11 mouse cellular contexts compared by ENCODE assay signal in genomic region chr9:92560840-92561547, GRCm38 (mm10). TPM values are rescaled to one million over a fixed set of nuclear protein-coding genes. Genes with fewer than 3 reads are reported as not detected.
DNase-seq lines count a peak whose midpoint lies in the region; ATAC-seq and TF ChIP-seq lines count a peak whose summit lies in the region.
"Had no signal": no experiment of that assay in that cellular context is flagged by ENCODE, and none has a peak within 500 bp of the region (broad histone marks: within the 10 kb centered on the region; RNA-seq: fewer than 3 reads in every experiment).

No protein-coding gene starts in this region.

- no peaks in the 10 kb centered on the region for H3K27me3 ChIP-seq in embryonic facial prominence, embryonic 11.5 days (ENCODE audit: control insufficient read depth, insufficient read depth, low read length)
- no peaks in the 10 kb centered on the region for H3K27me3 ChIP-seq in embryonic facial prominence, embryonic 10.5 days (replicated peaks; ENCODE audit: low read depth, poor library complexity, severe bottlenecking)
- H3K27me3 ChIP-seq in lung, embryonic 16.5 days (ENCODE audit: control insufficient read depth, insufficient read depth, low read depth, low read length) = no peaks in the 10 kb centered on the region
- no peaks in the 10 kb centered on the region for H3K27me3 ChIP-seq in neural tube, embryonic 12.5 days (replicated peaks)

- H3K4me2 ChIP-seq in embryonic facial prominence, embryonic 11.5 days (ENCODE audit: low read depth, low read length) = no peak overlapping the region
- H3K4me2 ChIP-seq in lung, embryonic 16.5 days (ENCODE audit: low read depth, low read length) = no peak overlapping the region
- no peak overlapping the region for H3K4me2 ChIP-seq in neural tube, embryonic 12.5 days (replicated peaks)
- H3K4me2 ChIP-seq: liver, embryonic 11.5 days had no signal

- no peak overlapping the region for H3K9ac ChIP-seq in embryonic facial prominence, embryonic 11.5 days (replicated peaks; ENCODE audit: low read length)
- H3K9ac ChIP-seq in lung, embryonic 16.5 days (ENCODE audit: low read length) = no peak overlapping the region
- H3K9ac ChIP-seq in neural tube, embryonic 12.5 days = no peak overlapping the region

- ATAC-seq in embryonic facial prominence, embryonic 11.5 days (replicated peaks; ENCODE audit: insufficient number of reproducible peaks, low FRiP score, low TSS enrichment, low read depth) = peak; percentile 48; the same call in 1 of the 2 replicates
- ATAC-seq in lung, embryonic 16.5 days (ENCODE audit: low read depth) = peak; percentile 77
- peak; percentile 44; the same call in 1 of the 2 replicates for ATAC-seq in neural tube, embryonic 12.5 days (ENCODE audit: low FRiP score, low read depth)

- TF ChIP-seq CTCF in lung, adult 2 months (IDR thresholded peaks at IDR 0.05; ENCODE audit: insufficient read depth, low read length) = no peak

- H3K4me1 ChIP-seq in embryonic facial prominence, embryonic 11.5 days (ENCODE audit: control insufficient read depth, insufficient read depth, low read length) = no peaks in the 10 kb centered on the region
- peaks cover 21% of the 10 kb centered on the region for H3K4me1 ChIP-seq in embryonic facial prominence, embryonic 10.5 days
- H3K4me1 ChIP-seq in lung, embryonic 16.5 days (replicated peaks; ENCODE audit: control insufficient read depth, insufficient read depth, low read length) = peaks cover 4% of the 10 kb centered on the region; the same call in 1 of the 2 replicates
- H3K4me1 ChIP-seq in lung, adult 2 months (ENCODE audit: control insufficient read depth, insufficient read depth, low read length) = no peaks in the 10 kb centered on the region; the same call in 1 of the 2 replicates
- H3K4me1 ChIP-seq in neural tube, embryonic 12.5 days = peaks cover 6% of the 10 kb centered on the region; the same call in 1 of the 2 replicates

- no peak for TF ChIP-seq POLR2A in lung, adult 2 months (IDR thresholded peaks at IDR 0.05; ENCODE audit: borderline replicate concordance, extremely low read depth, low read depth, low read length)

- no peak overlapping the region for H3K27ac ChIP-seq in embryonic facial prominence, embryonic 11.5 days (replicated peaks; ENCODE audit: low read depth, low read length)
- no peak overlapping the region for H3K27ac ChIP-seq in embryonic facial prominence, embryonic 10.5 days (replicated peaks)
- H3K27ac ChIP-seq in lung, embryonic 16.5 days (ENCODE audit: low read length) = no peak overlapping the region
- no peak overlapping the region for H3K27ac ChIP-seq in neural tube, embryonic 12.5 days

- WGBS in embryonic facial prominence, embryonic 11.5 days = 63% methylated on average over 6 of the region's 6 CpGs
- 68% methylated on average over 6 of the region's 6 CpGs for WGBS in embryonic facial prominence, embryonic 10.5 days
- WGBS in lung, embryonic 16.5 days = 46% methylated on average over 6 of the region's 6 CpGs
- 57% methylated on average over 6 of the region's 6 CpGs for WGBS in lung, adult 2 months
- 53% methylated on average over 6 of the region's 6 CpGs for WGBS in neural tube, embryonic 12.5 days

- intact Hi-C loops in gastrocnemius, postnatal 14 days (cut with DNase I; ENCODE audit: low total_unique reads) = no loop called here

- no peaks in the 10 kb centered on the region for H3K36me3 ChIP-seq in embryonic facial prominence, embryonic 11.5 days (replicated peaks; ENCODE audit: control insufficient read depth, insufficient read depth, low read depth, low read length)
- H3K36me3 ChIP-seq in embryonic facial prominence, embryonic 10.5 days (replicated peaks) = peaks cover 9% of the 10 kb centered on the region; the same call in 1 of the 2 replicates
- H3K36me3 ChIP-seq in lung, embryonic 16.5 days (ENCODE audit: control insufficient read depth, insufficient read depth, low read length) = no peaks in the 10 kb centered on the region
- H3K36me3 ChIP-seq in neural tube, embryonic 12.5 days = no peaks in the 10 kb centered on the region; the same call in 1 of the 2 replicates

- no peak overlapping the region for H3K4me3 ChIP-seq in embryonic facial prominence, embryonic 11.5 days (ENCODE audit: low read depth, low read length)
- H3K4me3 ChIP-seq in embryonic facial prominence, embryonic 10.5 days = no peak overlapping the region
- H3K4me3 ChIP-seq in lung, embryonic 16.5 days (ENCODE audit: low read length) = no peak overlapping the region
- H3K4me3 ChIP-seq in lung, adult 2 months (replicated peaks; ENCODE audit: extremely low read depth, low read depth, low read length) = no peak overlapping the region
- no peak overlapping the region for H3K4me3 ChIP-seq in neural tube, embryonic 12.5 days

- H3K9me3 ChIP-seq in embryonic facial prominence, embryonic 11.5 days (replicated peaks; ENCODE audit: control insufficient read depth, low read length) = no peaks in the 10 kb centered on the region
- H3K9me3 ChIP-seq in embryonic facial prominence, embryonic 10.5 days = no peaks in the 10 kb centered on the region
- H3K9me3 ChIP-seq in lung, embryonic 16.5 days (ENCODE audit: control insufficient read depth, low read length) = no peaks in the 10 kb centered on the region
- no peaks in the 10 kb centered on the region for H3K9me3 ChIP-seq in neural tube, embryonic 12.5 days

- DNase-seq in embryonic facial prominence, embryonic 11.5 days (ENCODE audit: low spot score) = no peak
- DNase-seq in embryonic facial prominence, embryonic 10.5 days (ENCODE audit: low spot score) = no peak
- no peak for DNase-seq in lung, adult 2 months
- peak; percentile 21 for DNase-seq in gastrocnemius, postnatal 14 days
- no peak for DNase-seq in spleen, adult 12 weeks (ENCODE audit: low spot score)
- no peak for DNase-seq in thymus, postnatal 10 days (ENCODE audit: low spot score in 2 of 2)
- DNase-seq: cerebellum, postnatal 36 days; kidney, postnatal 4 days had no signal

RNA-seq across cellular contexts. Expression of gene Plod2, which starts 19.0 kb away (rescaled TPM):
- polyA plus RNA-seq in embryonic facial prominence, embryonic 11.5 days (2014; fragmentation: Nextera tagmentation; extraction: Ambion mirVana) = 49.1 and 58.1 TPM in 2 replicates
- polyA plus RNA-seq in embryonic facial prominence, embryonic 10.5 days (2016; fragmentation: Nextera tagmentation; extraction: Ambion mirVana) = 29.8 and 29.9 TPM in 2 replicates
- 50.8 and 53.4 TPM in 2 replicates for polyA plus RNA-seq in lung, embryonic 16.5 days (2015; fragmentation: Nextera tagmentation; extraction: Ambion mirVana)
- polyA plus RNA-seq in lung, adult 2 months (2012; rRNA removed) = 9.9 and 15.4 TPM in 2 replicates
- total RNA-seq in gastrocnemius, postnatal 14 days (2021) = 1 to 10 TPM; 7.5 to 9.0 TPM
- 32.8 and 36.0 TPM in 2 replicates for polyA plus RNA-seq in neural tube, embryonic 12.5 days (2016; fragmentation: Nextera tagmentation; extraction: Ambion mirVana)
